Mouse (Mus musculus) left cerebral cortex, adult 8-10 months (tissue): ENCODE measurements around the gene Erich3. TPM values are rescaled to one million over a fixed set of nuclear protein-coding genes. Genes with fewer than 3 reads are reported as not detected.

ENCODE experiments used
- DNase-seq, 2 experiments: peaks; one replicate each; pipeline ENCODE4 v3.0.0; 2022; ENCODE audit warnings: low spot score in 2 of 2
- total RNA-seq, 4 experiments: library from RNA; stranded (reverse); gene quantifications; 2 replicates each; pipeline ENCODE4 v1.2.4; 2022

Erich3 gene
- total RNA-seq, 4 experiments from 2014 or later: 13.9 to 16.2 (median 14.9) TPM

GRCm38 (mm10) chr3:154766321-154766720 lies 102.7 kb downstream of the Erich3 start:
- no peak for DNase-seq

DNA sequence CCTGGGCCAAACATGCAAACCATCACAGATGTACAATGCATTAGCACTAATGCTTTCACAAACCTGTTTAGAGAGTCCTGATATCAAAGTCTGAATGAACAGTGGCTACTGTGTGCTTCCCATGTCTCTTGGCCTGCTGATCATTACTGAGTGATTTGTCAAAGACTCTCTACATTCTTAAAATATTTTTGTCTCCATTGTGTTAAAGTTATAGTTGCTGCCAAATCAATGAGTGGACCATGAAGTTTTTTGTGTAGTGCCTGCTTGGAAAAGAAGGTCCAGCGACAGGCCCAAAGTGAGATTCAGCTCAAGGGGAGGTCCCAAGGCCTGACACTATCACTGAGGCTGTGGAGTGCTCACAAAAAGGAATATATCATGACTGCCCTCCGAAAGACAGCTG lies 108.0 kb downstream of the Erich3 start:
- no peak for DNase-seq

DNA sequence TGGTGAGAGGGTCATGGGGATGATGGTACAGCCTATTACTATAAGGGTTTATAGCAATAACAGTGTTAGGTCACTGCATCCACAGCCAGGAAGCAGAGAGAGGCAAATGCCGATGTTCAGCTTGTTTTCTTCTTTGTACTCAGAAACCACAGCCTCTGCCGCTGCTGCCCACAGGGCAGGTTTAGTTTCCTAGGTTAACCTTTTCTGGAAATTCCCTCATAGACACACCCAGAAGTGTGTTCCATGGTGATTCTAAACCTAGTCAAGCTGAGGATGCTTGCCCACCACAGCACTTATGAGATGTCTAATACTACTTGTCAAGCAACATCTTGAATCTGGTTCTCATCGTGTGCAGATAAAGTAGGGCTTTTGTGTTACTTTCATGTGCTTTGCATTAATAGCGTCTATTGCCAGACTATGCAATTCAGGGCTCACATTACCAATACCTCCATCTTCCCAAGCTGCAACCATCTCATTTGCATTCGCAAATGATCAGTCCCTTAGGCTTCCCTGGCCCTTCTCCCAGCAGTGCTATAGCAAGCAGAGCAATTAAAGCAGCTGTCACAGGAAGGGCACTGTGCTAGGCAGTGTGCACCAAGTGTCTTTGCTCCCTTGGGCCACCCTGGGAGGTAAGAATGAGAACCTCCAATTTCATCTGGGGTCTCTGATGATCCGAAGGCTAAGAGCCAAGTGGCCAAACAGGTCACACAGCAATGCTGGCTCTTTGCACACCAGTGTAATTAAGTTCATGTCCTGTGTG lies 115.4 kb downstream of the Erich3 start:
- DNase-seq: no peak

DNA sequence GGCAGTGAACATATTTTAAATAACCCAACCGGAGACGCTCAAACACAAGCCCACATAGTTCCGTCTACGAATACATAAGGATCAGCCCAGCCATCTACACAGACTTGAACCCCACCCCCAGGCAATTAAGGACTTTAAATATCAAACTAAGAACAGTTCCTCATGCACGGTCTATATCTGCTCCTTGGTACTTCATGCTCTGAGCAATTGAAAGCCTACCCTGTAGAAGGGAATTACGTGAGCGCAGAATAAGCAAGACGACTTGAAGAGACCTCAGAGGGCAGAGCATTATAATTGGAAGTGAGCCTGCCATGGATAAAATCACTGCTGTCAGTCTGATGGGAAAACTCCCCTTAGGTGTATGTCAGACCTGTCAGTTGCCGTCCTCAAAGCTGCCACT lies 122.7 kb downstream of the Erich3 start:
- no peak for DNase-seq

- no peak for DNase-seq
Measured at GRCm38 (mm10) chr3:154787611-154788010, 124.0 kb downstream of the Erich3 start.

DNA sequence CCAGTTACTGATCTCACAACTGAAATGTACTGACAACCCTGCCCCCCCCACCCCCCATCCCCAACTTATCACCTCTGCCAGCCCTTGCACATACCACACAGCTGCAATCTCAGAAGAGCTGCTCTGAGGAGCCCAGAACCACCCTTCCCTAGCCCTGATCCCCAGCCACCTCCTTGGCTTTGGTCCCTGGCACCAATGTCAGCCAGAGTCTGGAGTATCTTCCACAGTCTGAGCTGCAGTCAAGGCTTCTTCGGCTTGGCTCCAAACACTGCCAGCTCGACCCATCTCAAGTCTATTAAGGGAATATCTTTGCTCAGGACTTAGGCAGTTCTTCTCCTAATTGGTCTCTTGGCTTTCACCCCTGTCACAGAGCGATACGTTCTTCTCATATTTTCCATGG lies 129.9 kb downstream of the Erich3 start:
- no peak for DNase-seq

DNA sequence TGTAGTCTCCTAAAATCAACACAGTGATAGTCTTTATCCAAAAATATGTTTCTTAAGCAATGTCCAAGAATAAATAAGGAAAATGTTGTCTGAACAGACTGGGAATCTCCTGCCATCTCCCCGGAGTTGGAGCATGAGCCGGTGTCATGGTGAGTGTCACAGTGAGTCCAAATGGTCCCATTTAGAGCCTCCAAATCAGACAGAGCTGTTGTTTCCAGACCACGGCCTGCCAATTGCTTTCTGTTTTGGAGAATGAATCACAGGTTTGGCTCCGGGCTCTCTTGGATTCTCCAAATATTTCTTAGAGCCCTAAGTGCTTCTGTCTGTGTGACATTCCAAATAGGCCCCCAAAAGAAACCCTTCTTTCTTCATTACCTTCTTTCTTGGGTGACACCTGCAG lies 135.1 kb downstream of the Erich3 start:
- DNase-seq: no peak

DNA sequence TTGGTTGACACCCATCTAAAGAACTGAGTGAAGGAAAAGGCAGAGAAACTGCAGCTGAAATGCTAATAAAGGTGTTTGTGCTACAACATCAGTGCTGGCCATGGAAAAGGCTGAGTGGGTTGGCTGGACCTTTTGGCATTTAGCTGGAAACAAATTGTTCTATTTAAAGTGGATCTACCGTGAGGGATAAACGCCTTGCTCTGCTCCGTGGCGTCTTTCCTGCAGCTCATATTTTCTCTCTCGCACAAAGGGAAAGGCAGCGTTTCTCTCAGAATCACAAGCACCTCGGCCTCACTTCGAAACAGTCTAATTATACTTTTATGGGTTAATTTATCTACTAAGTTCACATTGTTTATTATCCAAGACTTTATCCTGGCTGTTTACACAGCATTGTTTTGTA lies 136.8 kb downstream of the Erich3 start:
- no peak for DNase-seq

DNA sequence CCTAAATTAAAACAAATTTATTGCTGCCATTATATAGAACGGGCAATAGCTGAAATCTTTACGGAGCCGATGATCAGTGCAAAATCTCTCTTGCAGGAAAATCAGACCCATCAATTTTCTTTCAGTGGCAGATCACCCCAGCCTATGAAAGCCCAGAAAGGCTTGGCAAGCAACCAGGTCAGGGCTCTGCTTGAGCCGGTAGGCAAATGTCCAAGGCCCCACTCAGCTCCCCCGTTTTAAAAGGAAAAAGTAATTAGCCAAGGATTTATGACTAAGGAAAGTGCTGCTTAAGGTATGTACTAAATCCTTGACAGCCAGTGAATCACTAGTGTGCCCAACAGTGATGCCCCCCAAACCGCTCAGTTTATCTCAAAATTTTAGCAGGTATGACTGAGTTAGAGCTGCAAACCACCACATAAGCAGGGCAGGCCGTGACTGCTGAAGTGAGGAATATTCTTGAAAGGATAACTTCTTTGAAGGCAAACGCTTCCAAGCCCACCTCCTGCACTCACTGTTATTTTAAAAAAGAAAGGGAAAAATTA lies 137.3 kb downstream of the Erich3 start:
- DNase-seq: no peak

DNA sequence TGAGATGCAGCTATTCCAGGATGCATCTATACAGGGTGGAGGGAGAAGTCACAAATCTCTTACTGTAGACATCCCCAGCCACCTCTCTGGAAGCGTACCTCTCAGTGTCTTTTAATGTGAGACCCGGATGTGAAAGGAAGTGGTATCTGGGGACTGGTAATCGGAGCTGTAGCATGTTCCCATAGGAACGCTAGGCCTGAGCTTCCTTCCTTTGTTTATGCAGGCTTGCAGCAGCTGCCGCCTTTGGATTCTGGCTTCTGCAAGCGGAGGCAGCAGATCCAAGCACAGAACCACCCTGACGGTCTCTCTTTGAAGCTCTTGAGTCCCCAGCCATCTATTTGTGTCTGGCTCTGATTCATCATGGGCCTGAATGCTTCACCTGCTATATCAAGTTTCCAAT lies 143.0 kb downstream of the Erich3 start:
- peak in 1 of 2 experiments; percentile 83 for DNase-seq

DNA sequence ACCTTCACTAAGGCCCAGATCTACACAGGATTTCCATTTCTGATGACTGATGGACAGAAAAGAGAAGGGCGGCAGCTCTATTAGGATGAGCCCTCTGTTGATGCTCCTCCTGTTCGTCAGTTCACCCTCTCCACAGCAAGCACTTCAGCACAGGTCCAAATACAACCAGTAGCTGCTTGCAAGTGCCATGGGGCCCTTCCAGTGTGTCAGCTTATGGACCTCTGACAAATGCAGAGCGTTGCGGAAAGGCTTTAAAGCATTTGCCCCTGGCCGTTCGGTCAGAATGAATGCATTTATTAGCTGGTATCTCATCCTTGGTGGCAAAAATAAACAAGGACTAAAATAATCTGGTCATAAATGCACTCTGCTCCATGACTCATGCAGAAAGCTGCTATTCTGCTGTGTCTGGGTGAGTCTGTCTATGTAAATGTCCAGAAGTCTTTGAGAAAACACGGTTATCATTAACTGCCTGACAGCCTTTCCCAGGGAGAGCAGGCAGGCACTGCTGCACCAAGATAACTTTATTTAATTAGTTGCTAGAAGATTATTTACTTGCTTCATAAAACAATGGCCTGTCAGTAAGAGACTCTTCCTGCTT lies 146.7 kb downstream of the Erich3 start:
- DNase-seq: no peak

GRCm38 (mm10) chr3:154811281-154811680 lies 147.6 kb downstream of the Erich3 start:
- no peak for DNase-seq

DNA sequence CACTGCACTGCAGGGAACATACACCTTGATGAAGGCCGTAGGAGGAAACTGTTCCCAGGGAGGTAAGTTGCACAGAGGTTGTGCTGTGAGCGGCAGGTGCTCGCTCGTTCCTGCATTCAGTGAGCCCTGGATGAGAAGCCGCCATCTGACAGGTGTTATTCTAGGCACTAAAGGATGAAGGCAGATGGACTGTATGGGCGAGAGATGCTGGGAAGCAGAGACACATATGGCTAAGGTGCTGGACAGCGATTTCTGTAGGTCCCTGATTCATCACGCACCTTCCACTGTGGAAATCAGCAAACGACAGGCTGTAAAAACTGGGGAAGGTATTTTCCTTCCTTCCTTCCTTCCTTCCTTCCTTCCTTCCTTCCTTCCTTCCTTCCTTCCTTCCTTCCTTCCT lies 148.2 kb downstream of the Erich3 start:
- no peak for DNase-seq

DNA sequence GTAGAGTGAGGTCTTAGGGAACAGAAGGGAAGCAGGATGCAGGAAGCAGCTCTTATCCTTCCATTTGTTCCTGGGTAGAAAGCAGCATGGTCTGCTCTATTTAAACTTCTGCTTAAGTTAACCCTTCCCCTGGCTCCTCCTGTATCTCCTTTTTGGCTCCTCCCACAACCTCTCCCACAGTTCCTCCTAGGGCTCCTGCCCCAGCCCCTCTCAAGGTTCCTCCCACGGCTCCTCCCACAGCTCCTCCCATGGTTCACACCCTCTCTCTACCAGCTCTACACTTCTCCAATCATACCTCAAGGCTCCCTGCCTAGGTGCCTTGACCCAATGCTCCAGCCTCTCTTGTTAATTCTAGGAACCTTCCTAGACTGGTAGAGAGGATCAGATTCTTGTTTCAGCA lies 149.2 kb downstream of the Erich3 start:
- DNase-seq: no peak

GRCm38 (mm10) chr3:154815606-154816005 lies 151.9 kb downstream of the Erich3 start:
- DNase-seq: no peak

DNA sequence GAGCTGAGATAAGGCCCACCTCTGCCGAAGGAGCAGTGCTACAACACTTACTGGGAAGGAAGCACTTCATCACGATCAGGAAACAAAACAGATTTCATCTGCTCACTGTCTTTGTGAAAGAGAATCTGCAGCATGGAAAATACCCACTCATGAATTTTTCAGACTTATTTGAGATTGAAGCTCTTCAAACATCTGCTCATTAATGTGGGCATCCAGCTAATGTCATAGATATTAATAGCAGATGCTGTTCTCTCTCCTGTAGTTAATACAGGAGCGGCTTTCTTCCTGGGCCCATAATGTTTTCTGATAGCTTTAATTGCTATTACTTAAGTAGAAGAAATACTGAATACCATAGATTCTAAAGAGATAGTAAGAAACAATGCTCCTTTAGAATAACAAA lies 152.6 kb downstream of the Erich3 start:
- no peak for DNase-seq

DNA sequence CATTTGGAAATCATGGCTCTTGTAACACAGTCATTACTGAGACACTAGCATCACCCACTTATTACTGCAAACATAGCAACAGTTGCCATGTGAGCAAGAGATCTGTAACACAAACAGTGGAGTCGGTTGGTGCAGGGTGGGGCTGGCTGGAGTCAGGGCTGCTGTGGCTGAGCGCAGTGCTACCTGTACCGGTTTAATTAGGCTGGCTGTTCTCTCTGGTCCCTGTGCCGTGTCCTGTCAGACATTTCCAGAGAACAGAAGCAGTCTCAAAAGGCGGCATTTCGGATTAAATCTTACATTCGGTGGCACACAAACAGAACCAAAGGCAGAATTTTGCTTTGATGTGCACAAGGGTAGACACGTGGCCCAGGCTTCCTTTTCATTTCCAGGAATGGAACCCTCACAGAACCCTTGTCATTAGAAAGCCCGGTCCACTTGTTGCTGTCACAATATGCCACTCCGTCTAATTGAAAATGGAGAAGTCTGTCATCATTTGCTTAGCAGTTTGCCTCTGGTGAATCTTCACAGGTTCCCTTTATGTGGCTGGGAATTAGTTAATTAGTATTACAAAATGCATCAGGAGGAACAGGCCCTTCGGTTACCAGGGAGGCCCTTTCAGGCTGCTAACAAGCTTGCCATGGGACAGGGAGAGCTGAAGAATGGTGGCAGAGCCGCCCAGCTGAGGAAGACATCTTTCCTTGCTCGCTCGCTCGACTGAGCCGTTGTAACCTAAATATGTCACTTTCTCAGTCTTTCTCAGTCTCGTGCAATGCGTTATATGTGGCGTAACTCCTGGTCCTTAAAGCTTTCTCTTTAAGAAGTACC lies 153.4 kb downstream of the Erich3 start:
- peak; percentile 32 to 74 for DNase-seq

Other genes starting within 250 kb of the Erich3 start
- 10 to 100 TPM; 18.4 to 26.9 (median 20.8) TPM for gene Cryz, start 67.1 kb upstream of the Erich3 start, total RNA-seq
- 10 to 100 TPM; 11.4 to 14.2 (median 12.7) TPM for gene Tyw3, start 66.8 kb upstream of the Erich3 start, total RNA-seq